Mouse (Mus musculus) right cerebral cortex, adult 18-20 months (tissue): ENCODE results near the gene Pamr1.

Experiments used
- DNase-seq: peaks from one replicate; pipeline ENCODE4 v3.0.0; 2022; ENCODE audit warnings: mixed read lengths

Gene Pamr1

GRCm38 (mm10) chr2:102598911-102599721 is 49.3 kb downstream of the Pamr1 start:
- peak; percentile 89 for DNase-seq

- no peak for DNase-seq
Observed at GRCm38 (mm10) chr2:102600516-102600915, 50.7 kb downstream of the Pamr1 start.

- DNase-seq = no peak
Observed at GRCm38 (mm10) chr2:102610485-102610884, 60.7 kb downstream of the Pamr1 start.

- no peak for DNase-seq
Observed at GRCm38 (mm10) chr2:102616637-102617036, 66.8 kb downstream of the Pamr1 start.

- peak; percentile 45 for DNase-seq
Observed at GRCm38 (mm10) chr2:102620744-102621429, 71.1 kb downstream of the Pamr1 start.

- no peak for DNase-seq
Observed at GRCm38 (mm10) chr2:102622176-102622575, 72.4 kb downstream of the Pamr1 start.

GRCm38 (mm10) chr2:102622943-102623342 is 73.1 kb downstream of the Pamr1 start:
- no peak for DNase-seq

GRCm38 (mm10) chr2:102624538-102624937 is 74.7 kb downstream of the Pamr1 start:
- DNase-seq = no peak

- no peak for DNase-seq
Observed at GRCm38 (mm10) chr2:102632361-102632760, 82.5 kb downstream of the Pamr1 start.

- no peak for DNase-seq
Observed at GRCm38 (mm10) chr2:102634010-102634409, 84.2 kb downstream of the Pamr1 start.

GRCm38 (mm10) chr2:102635523-102636060 is 85.8 kb downstream of the Pamr1 start:
- DNase-seq = no peak

- no peak for DNase-seq
Observed at GRCm38 (mm10) chr2:102636116-102636600, 86.3 kb downstream of the Pamr1 start.

GRCm38 (mm10) chr2:102638140-102638539 is 88.3 kb downstream of the Pamr1 start:
- DNase-seq = no peak

GRCm38 (mm10) chr2:102638690-102639089 is 88.9 kb downstream of the Pamr1 start:
- DNase-seq = no peak

GRCm38 (mm10) chr2:102648845-102649500 is 99.2 kb downstream of the Pamr1 start:
- DNase-seq = peak; percentile 81

GRCm38 (mm10) chr2:102650322-102650721 is 100.5 kb downstream of the Pamr1 start:
- DNase-seq = no peak

- DNase-seq = no peak
Observed at GRCm38 (mm10) chr2:102655966-102656725, 106.3 kb downstream of the Pamr1 start.

GRCm38 (mm10) chr2:102657726-102658125 is 107.9 kb downstream of the Pamr1 start:
- DNase-seq = peak; percentile 78

GRCm38 (mm10) chr2:102658163-102658660 is 108.4 kb downstream of the Pamr1 start, which contains the start of gene Slc1a2:
TSS of gene Slc1a2 (plus strand) at chr2:102658659.
- DNase-seq = peak; percentile 83

- peak; percentile 80 for DNase-seq
Observed at GRCm38 (mm10) chr2:102658661-102659520, 109.1 kb downstream of the Pamr1 start.

GRCm38 (mm10) chr2:102659521-102659830 is 109.7 kb downstream of the Pamr1 start:
- no peak for DNase-seq
